Mouse (Mus musculus) retina, embryonic 14.5 days (tissue): ENCODE data around the gene Bahcc1.

Experiments
- DNase-seq: peaks from one replicate; pipeline ENCODE4 v3.0.0-alpha.2; 2015; ENCODE audit warnings: low spot score

Gene Bahcc1

GRCm38 (mm10) chr11:120315832-120316689 is 83.3 kb downstream of the Bahcc1 start:
- peak; percentile 96 for DNase-seq

GRCm38 (mm10) chr11:120316690-120317254 is 84.0 kb downstream of the Bahcc1 start:
- no peak for DNase-seq

- DNase-seq: no peak
Observed at GRCm38 (mm10) chr11:120317456-120317855, 84.7 kb downstream of the Bahcc1 start.

DNA sequence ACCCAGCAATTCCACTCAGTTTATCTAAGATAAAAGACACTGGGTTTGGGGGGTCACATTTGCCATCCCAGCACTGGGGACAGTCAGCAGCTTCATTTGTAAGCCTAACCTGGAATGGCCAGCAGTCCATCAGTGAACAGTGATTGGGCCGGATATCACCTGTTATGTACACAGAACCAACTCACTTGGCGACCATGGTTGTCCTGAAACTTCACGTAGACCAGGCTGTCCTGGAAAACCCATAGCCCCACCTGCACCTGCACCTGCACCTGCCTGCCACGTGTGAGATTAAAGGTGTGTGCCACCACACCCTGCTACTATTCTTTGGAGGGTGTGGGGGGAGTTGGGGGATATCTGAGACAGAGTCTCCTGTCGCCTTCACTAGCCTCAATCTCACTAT is 86.6 kb downstream of the Bahcc1 start:
- DNase-seq: no peak

DNA sequence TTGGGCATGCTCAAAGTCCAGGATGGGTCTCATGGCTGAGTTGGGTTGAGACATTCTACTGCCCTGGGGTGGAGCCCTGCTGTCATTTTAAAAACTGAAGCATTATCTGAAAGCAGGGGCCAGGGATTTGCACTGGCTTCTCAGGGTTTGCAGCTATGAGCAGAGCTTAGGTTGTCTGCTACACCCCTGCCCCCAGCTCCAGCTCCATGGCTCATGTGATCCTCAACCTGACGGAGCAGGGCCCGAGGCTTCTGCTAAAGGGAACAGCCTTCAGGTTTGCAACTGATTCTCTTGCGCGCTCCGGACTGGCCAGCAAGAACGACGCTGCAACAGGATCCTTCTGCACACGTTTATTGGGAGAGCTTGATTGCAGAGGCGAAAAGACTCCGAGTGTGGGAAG is 87.4 kb downstream of the Bahcc1 start:
- no peak for DNase-seq

DNA sequence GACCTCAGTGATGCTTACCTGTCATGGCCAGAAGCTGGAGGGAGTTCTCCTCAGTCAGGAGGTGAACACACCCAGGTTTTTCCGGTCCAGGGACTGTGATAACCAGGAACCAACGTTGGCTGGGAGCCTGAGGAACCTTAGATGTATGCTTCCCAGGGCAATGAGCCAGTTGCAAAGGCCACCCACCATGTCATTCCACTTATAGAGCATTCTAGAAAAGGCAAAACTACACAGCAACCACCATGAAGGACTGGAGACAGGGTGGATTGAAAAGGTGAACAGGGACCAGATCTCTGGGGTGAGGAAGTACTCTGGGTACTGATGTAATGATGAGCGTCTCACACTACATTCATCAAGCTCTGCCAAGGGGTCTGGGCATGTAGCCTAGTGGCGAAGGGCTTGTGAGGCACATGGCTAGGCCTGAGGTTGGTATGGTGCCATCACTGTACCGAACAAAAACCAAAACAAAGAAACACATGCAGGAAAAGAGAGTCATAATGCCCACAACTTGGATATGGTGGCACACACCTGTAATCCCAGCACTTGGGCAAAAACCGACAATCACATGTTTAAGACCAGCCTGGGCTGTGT is 102.8 kb downstream of the Bahcc1 start:
- DNase-seq: no peak

GRCm38 (mm10) chr11:120337447-120337846 is 104.7 kb downstream of the Bahcc1 start:
- no peak for DNase-seq

- DNase-seq: no peak
Observed at GRCm38 (mm10) chr11:120338786-120339185, 106.0 kb downstream of the Bahcc1 start.

- peak; percentile 10 for DNase-seq
Observed at GRCm38 (mm10) chr11:120339978-120340513, 107.3 kb downstream of the Bahcc1 start.

DNA sequence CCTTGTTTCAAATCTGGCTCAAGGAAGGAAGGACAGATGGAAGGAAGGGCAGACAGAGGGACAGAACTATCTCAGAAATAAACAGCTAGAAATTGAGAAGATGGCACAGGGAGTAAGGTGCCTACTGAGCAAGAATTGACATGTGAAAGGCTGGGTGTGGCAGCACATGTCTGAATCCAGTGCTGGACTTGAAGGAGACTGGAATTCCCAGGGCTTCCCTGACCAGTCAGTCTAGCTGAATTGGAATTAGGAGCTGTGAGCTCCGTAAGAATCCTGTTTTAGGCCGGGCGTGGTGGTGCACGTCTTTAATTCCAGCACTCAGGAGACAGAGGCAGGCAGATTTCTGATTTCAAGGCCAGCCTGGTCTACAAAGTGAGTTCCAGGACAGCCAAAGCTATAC is 108.9 kb downstream of the Bahcc1 start:
- DNase-seq: no peak
